Mouse (Mus musculus): ENCODE results near the gene Smco3.

GRCm38 (mm10) chr6:136781377-136781986 lies 53.8 kb downstream of the Smco3 start, which contains the start of gene Gucy2c:
- no peak for TF ChIP-seq ZMIZ1 (IDR thresholded peaks at IDR 0.05; ENCODE audit: low read depth, low read length)
- no peak for TF ChIP-seq CHD2 (IDR thresholded peaks at IDR 0.05; ENCODE audit: low read length)
- TF ChIP-seq TAL1 (IDR thresholded peaks at IDR 0.05; ENCODE audit: low read length), result no peak
- TF ChIP-seq CTCF (IDR thresholded peaks at IDR 0.05 in 2 of 3, conservative IDR thresholded peaks at IDR 0.05 in 1 of 3; ENCODE audit: control insufficient read depth in 1 of 3, insufficient read depth in 1 of 3, low read depth in 2 of 3, low read length in 3 of 3, poor library complexity in 1 of 3, severe bottlenecking in 1 of 3), result no peak
- no peak for TF ChIP-seq ELF1 (IDR thresholded peaks at IDR 0.05; ENCODE audit: low read depth, low read length)
- TF ChIP-seq POLR2A (IDR thresholded peaks at IDR 0.05; ENCODE audit: control insufficient read depth in 1 of 2, insufficient read depth in 1 of 2, low read depth in 1 of 2, low read length in 2 of 2, poor library complexity in 1 of 2), result no peak
- no peak for TF ChIP-seq GATA1 (IDR thresholded peaks at IDR 0.05; ENCODE audit: low read depth, low read length)
- no peak for TF ChIP-seq USF1 (IDR thresholded peaks at IDR 0.05; ENCODE audit: low read depth, low read length)
- TF ChIP-seq MAX (IDR thresholded peaks at IDR 0.05; ENCODE audit: low read length), result no peak
- TF ChIP-seq BHLHE40 (IDR thresholded peaks at IDR 0.05; ENCODE audit: borderline replicate concordance, low read depth, low read length), result no peak
- TF ChIP-seq MXI1 (IDR thresholded peaks at IDR 0.05; ENCODE audit: low read depth, low read length), result no peak

Data from MEL (cell line).